Mouse (Mus musculus) cerebellum, adult 2 months (tissue): ENCODE data around the gene Lrcol1. TPM values are rescaled to one million over a fixed set of nuclear protein-coding genes. Genes with fewer than 3 reads are reported as not detected.

Experiments used
- DNase-seq, 2 experiments: peaks; one replicate each; pipeline ENCODE4 v3.0.0; 2021
- H3K27ac ChIP-seq: fragments of 200-500 bp; 2 replicates; pipeline ENCODE4 v1.5.1; 2012; ENCODE audit warnings: low read length, control low read depth, inconsistent platforms; ENCODE audit not compliant: insufficient read depth
- H3K27me3 ChIP-seq: fragments of 200-500 bp; 2 replicates; pipeline ENCODE4 v1.6.1; 2012; ENCODE audit warnings: inconsistent platforms, mild to moderate bottlenecking, low read length, moderate library complexity; ENCODE audit not compliant: control insufficient read depth, insufficient read depth
- H3K4me1 ChIP-seq: fragments of 200-500 bp; 2 replicates; pipeline ENCODE4 v1.6.1; 2011; ENCODE audit warnings: low read length; ENCODE audit not compliant: control insufficient read depth, insufficient read depth
- H3K4me3 ChIP-seq: fragments of 200-500 bp; replicated peaks from 2 replicates; pipeline ENCODE3; 2011; ENCODE audit warnings: mild to moderate bottlenecking, low read depth, low read length, control low read depth; ENCODE audit not compliant: insufficient read depth
- CTCF ChIP-seq: fragments of 200-500 bp; IDR thresholded peaks from 2 replicates; pipeline ENCODE4 v1.5.1; 2011; ENCODE audit warnings: low read depth, mild to moderate bottlenecking, control low read depth, low read length, moderate library complexity, borderline replicate concordance; ENCODE audit not compliant: insufficient read depth
- POLR2A ChIP-seq: fragments of 200-500 bp; IDR thresholded peaks from 2 replicates; pipeline ENCODE4 v1.6.1; 2011; ENCODE audit warnings: low read length, control low read depth, borderline replicate concordance; ENCODE audit not compliant: insufficient read depth
- WGBS: fragments of 180-500 bp; shearing (Covaris S2); methylation state at CpG from one replicate; pipeline ENCODE4 v1.1.7; 2018; 5-methylcytosine and 5-hydroxymethylcytosine counted together
- polyA plus RNA-seq: library from polyadenylated mRNA; depleted of rRNA; stranded (reverse); fragments of >200 nt; gene quantifications from 2 replicates; pipeline ENCODE4 v1.2.3, GENCODE M21; 2012

Lrcol1 gene
- polyA plus RNA-seq, 1 experiment: not detected

- no peak overlapping the region for H3K27ac ChIP-seq
- WGBS: 87% methylated on average over 4 of the region's 4 CpGs
- no peaks in the 10 kb centered on the region for H3K4me1 ChIP-seq
- TF ChIP-seq CTCF (no peak), POLR2A (no peak)
- no peak overlapping the region for H3K4me3 ChIP-seq
- DNase-seq: no peak
- H3K27me3 ChIP-seq: no peaks in the 10 kb centered on the region
These were observed 1.0 kb downstream of the Lrcol1 start for GRCm38 (mm10) chr5:110345553-110345952.

- Histone ChIP-seq H3K27me3 (no peaks in the 10 kb centered on the region), H3K4me3 (no peak overlapping the region), H3K27ac (no peak overlapping the region), H3K4me1 (no peaks in the 10 kb centered on the region)
- no peak for DNase-seq
- TF ChIP-seq CTCF (no peak), POLR2A (no peak)
- WGBS: 87% methylated on average over 8 of the region's 8 CpGs
These were observed 2.5 kb downstream of the Lrcol1 start for GRCm38 (mm10) chr5:110347006-110347405.

- WGBS: 8% methylated on average over 7 of the region's 7 CpGs
- DNase-seq: peak; percentile 22 to 50
- peaks cover 2% of the 10 kb centered on the region; the same call in 1 of the 2 replicates for H3K4me1 ChIP-seq
- peak; percentile 60; the same call in 1 of the 2 replicates for TF ChIP-seq CTCF
- no peak for TF ChIP-seq POLR2A
- H3K27me3 ChIP-seq: no peaks in the 10 kb centered on the region
- no peak overlapping the region for H3K4me3 ChIP-seq
- H3K27ac ChIP-seq: no peak overlapping the region
These were observed 10.2 kb downstream of the Lrcol1 start for GRCm38 (mm10) chr5:110354716-110355115.

GRCm38 (mm10) chr5:110357531-110358179 is 13.1 kb downstream of the Lrcol1 start:
- TF ChIP-seq POLR2A (no peak), CTCF (peak; percentile 89)
- 44% methylated on average over 9 of the region's 9 CpGs for WGBS

GRCm38 (mm10) chr5:110361465-110361864 is 16.9 kb downstream of the Lrcol1 start:
- H3K4me3 ChIP-seq: no peak overlapping the region
- 95% methylated on average over 6 of the region's 6 CpGs for WGBS
- H3K27me3 ChIP-seq: no peaks in the 10 kb centered on the region
- no peak overlapping the region for H3K27ac ChIP-seq
- peaks cover 7% of the 10 kb centered on the region for H3K4me1 ChIP-seq
- TF ChIP-seq CTCF (no peak), POLR2A (no peak)
- no peak for DNase-seq

More at GRCm38 (mm10) chr5:110357531-110358179, 13.1 kb downstream of the Lrcol1 start:
- DNase-seq: peak; percentile 76 to 89
- H3K4me3 ChIP-seq: no peak overlapping the region
- H3K4me1 ChIP-seq: peaks cover 2% of the 10 kb centered on the region; the same call in 1 of the 2 replicates
- H3K27me3 ChIP-seq: no peaks in the 10 kb centered on the region
- no peak overlapping the region for H3K27ac ChIP-seq

GRCm38 (mm10) chr5:110362813-110363178 is 18.3 kb downstream of the Lrcol1 start:
- H3K4me3 ChIP-seq: peak overlapping the region; percentile 33
- H3K27ac ChIP-seq: no peak overlapping the region
- peaks cover 4% of the 10 kb centered on the region for H3K4me1 ChIP-seq
- 32% methylated on average over 28 of the region's 28 CpGs for whole genome bisulfite sequencing
- TF ChIP-seq CTCF (0 out of 2 replicates have a peak, but pooled peaks have one; percentile 11), POLR2A (no peak)
- DNase-seq: no peak
- H3K27me3 ChIP-seq: no peaks in the 10 kb centered on the region

GRCm38 (mm10) chr5:110363179-110363821 is 18.8 kb downstream of the Lrcol1 start:
- Histone ChIP-seq H3K4me3 (peak overlapping the region; percentile 30), H3K4me1 (peaks cover 4% of the 10 kb centered on the region), H3K27ac (0 out of 2 replicates have a peak overlapping the region, but pooled peaks have one; percentile 5), H3K27me3 (no peaks in the 10 kb centered on the region)
- 18% methylated on average over 72 of the region's 72 CpGs for WGBS
- DNase-seq: peak; percentile 61 to 69
- TF ChIP-seq CTCF (no peak), POLR2A (no peak)

GRCm38 (mm10) chr5:110363822-110364545 is 19.5 kb downstream of the Lrcol1 start:
- TF ChIP-seq CTCF: no peak
- no peak for TF ChIP-seq POLR2A
- no peak for DNase-seq
- H3K4me1 ChIP-seq: peaks cover 4% of the 10 kb centered on the region
- 77% methylated on average over 11 of the region's 11 CpGs for WGBS
- H3K27me3 ChIP-seq: no peaks in the 10 kb centered on the region
- no peak overlapping the region for H3K4me3 ChIP-seq
- H3K27ac ChIP-seq: no peak overlapping the region
